Mouse (Mus musculus): ENCODE results near the gene Fam169b. TPM values are rescaled to one million over a fixed set of nuclear protein-coding genes. Genes with fewer than 3 reads are reported as not detected.

Fam169b gene
- total RNA-seq, 2 experiments from 2014 or later, result 0.64 to 1.1 TPM

GRCm38 (mm10) chr7:68301160-68301559, 27.5 kb downstream of the Fam169b start:
- no peak overlapping the region for H3K4me3 ChIP-seq
- TF ChIP-seq CTCF (conservative IDR thresholded peaks at IDR 0.05), result no peak
- H3K27ac ChIP-seq, result no peak overlapping the region
- no peak for DNase-seq (ENCODE audit: low spot score in 2 of 2)

GRCm38 (mm10) chr7:68302586-68303433, 29.2 kb downstream of the Fam169b start:
- DNase-seq (ENCODE audit: low spot score in 2 of 2), result peak; percentile 78 to 85
- Histone ChIP-seq H3K4me3 (peak overlapping the region; percentile 43), H3K27ac (no peak overlapping the region)
- TF ChIP-seq CTCF (conservative IDR thresholded peaks at IDR 0.05), result peak; percentile 97

GRCm38 (mm10) chr7:68303685-68304084, 30.0 kb downstream of the Fam169b start:
- no peak for TF ChIP-seq CTCF (conservative IDR thresholded peaks at IDR 0.05)
- H3K27ac ChIP-seq, result no peak overlapping the region
- no peak for DNase-seq (ENCODE audit: low spot score in 2 of 2)
- no peak overlapping the region for H3K4me3 ChIP-seq

DNA sequence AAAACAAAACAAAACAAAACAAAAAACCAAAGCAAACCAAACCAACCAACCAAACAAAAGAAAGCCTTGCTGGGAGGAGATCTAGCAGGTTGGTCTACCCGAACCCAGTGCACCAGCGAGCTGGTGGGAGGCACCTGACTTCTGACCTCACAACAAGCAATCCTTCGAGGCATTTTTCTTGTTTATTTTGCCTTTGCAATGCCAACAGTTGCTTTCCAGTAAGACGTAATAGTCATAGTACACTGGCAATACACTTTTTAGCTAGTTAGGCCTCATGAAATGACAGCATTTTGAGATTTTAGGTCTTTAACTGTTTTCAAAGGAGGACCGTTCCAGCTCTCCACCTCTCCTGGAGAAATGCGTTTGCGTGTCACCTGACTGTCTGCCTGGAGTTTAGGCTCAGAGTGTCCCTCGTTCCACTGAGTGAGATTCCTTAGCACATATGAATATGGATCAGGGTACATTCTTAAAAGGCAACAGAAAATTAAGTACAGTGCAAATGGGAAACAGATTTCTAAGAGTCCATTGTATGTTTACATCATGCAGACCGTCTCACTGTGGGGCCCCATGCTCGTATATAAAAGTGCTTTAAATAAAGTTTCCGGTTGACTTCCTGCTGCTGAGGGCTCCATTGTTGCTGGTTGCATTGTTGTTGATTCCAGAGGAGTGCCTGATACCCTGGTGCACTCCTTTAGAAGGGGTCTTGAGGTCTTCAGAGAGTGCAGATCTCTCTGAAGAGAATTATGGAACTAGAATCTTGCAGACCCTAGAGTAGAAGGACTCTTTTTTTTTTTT, 32.3 kb downstream of the Fam169b start:
- TF ChIP-seq CTCF (conservative IDR thresholded peaks at IDR 0.05), result no peak
- H3K27ac ChIP-seq, result no peak overlapping the region
- DNase-seq (ENCODE audit: low spot score in 2 of 2), result no peak
- H3K4me3 ChIP-seq, result no peak overlapping the region

GRCm38 (mm10) chr7:68306756-68307155, 33.1 kb downstream of the Fam169b start:
- Histone ChIP-seq H3K27ac (no peak overlapping the region), H3K4me3 (no peak overlapping the region)
- TF ChIP-seq CTCF (conservative IDR thresholded peaks at IDR 0.05), result no peak

GRCm38 (mm10) chr7:68311469-68311868, 37.8 kb downstream of the Fam169b start:
- H3K4me3 ChIP-seq, result no peak overlapping the region
- no peak for DNase-seq (ENCODE audit: low spot score in 2 of 2)
- H3K27ac ChIP-seq, result no peak overlapping the region
- TF ChIP-seq CTCF (conservative IDR thresholded peaks at IDR 0.05), result no peak

More at GRCm38 (mm10) chr7:68306756-68307155, 33.1 kb downstream of the Fam169b start:
- no peak for DNase-seq (ENCODE audit: low spot score in 2 of 2)

DNA sequence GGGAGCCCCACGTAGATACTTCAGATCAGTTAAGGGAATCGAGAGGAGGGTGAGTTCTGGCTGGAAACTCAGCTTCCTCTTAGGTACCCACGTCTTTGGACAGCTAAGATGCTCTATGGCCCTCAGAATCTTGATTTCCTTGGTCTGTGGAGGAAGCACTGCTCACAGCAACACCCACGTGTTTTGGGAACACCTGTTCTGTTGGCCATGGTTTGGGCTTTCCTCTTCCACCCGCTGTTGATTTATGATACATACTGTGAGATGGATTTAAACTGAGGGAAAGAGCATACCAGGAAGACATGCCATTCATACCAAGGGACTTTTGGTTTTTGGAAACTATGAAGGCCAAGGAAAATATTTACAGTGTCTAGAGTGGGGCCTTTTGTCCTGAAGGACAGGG, 38.8 kb downstream of the Fam169b start:
- Histone ChIP-seq H3K4me3 (no peak overlapping the region), H3K27ac (no peak overlapping the region)
- no peak for TF ChIP-seq CTCF (conservative IDR thresholded peaks at IDR 0.05)
- no peak for DNase-seq (ENCODE audit: low spot score in 2 of 2)

GRCm38 (mm10) chr7:68313038-68313782, 39.6 kb downstream of the Fam169b start:
- no peak for DNase-seq (ENCODE audit: low spot score in 2 of 2)
- Histone ChIP-seq H3K27ac (no peak overlapping the region), H3K4me3 (no peak overlapping the region)
- TF ChIP-seq CTCF (conservative IDR thresholded peaks at IDR 0.05), result no peak

DNA sequence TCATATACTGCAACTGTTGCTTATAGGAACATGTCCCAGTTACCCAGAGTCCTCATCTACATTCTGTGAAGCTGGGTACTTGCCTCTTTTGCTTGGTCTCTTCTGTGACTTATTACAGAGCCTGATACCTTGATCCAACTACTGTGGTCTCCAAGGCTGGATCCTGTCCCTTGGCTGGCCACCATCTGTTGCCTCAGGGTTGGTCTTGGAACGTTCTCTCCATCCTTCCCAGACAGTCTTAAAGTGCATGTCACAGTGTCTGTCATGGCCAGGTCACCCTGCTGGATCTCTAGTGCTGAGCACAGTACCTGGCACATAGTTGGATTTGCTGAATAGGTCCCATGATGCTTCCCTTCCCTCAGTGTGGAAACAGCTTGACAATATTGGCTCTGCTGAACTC, 40.6 kb downstream of the Fam169b start:
- Histone ChIP-seq H3K4me3 (no peak overlapping the region), H3K27ac (no peak overlapping the region)
- no peak for TF ChIP-seq CTCF (conservative IDR thresholded peaks at IDR 0.05)
- no peak for DNase-seq (ENCODE audit: low spot score in 2 of 2)

GRCm38 (mm10) chr7:68315068-68315467, 41.4 kb downstream of the Fam169b start:
- H3K4me3 ChIP-seq, result no peak overlapping the region
- TF ChIP-seq CTCF (conservative IDR thresholded peaks at IDR 0.05), result no peak
- H3K27ac ChIP-seq, result no peak overlapping the region
- no peak for DNase-seq (ENCODE audit: low spot score in 2 of 2)

DNA sequence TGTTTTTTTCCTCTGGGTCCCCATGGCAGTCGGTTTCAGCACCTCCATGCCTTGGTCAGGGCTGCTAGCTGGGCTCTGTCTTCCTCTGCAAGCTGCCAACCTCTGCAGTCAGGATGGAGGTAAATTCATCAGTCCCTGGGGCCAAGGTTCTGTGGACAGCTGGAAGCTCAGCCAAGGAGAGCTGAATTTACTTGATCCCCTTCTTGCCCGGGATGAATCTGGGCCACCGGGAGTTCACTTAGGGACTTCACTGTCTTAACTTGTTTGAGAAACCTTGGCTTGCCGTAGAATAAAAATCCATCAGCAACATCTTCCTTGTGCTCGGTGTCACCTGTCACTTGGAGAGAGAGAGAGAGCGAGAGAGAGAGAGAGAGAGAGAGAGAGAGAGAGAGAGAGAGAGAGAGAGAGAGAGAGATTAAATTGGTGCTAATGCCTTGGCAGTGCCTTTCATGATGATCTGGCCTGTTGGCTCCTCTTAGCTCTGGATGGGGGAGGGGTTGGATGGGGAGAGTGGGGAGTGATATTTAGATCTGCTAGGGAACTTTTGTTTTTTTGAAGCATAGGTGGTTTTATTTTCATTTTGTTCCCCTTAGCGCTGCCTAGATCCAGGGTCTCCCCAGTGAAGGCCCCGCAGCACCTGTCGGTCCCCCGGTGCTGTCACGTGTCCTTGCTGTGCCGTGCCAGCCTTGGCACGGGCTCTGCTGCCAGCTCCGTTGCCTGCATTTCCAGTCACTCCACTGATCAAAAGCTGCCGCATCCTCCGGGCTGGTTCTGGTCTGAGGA, 44.6 kb downstream of the Fam169b start:
- TF ChIP-seq CTCF (conservative IDR thresholded peaks at IDR 0.05), result no peak
- Histone ChIP-seq H3K27ac (peak overlapping the region; percentile 32; the same call in 1 of the 2 replicates), H3K4me3 (peak overlapping the region; percentile 47)
- peak; percentile 28 to 40 for DNase-seq (ENCODE audit: low spot score in 2 of 2)

- Histone ChIP-seq H3K4me3 (peak overlapping the region; percentile 47; the same call in 1 of the 2 replicates), H3K27ac (peak overlapping the region; percentile 32; the same call in 1 of the 2 replicates)
- no peak for DNase-seq (ENCODE audit: low spot score in 2 of 2)
- no peak for TF ChIP-seq CTCF (conservative IDR thresholded peaks at IDR 0.05)
Measured at GRCm38 (mm10) chr7:68318979-68319378, 45.3 kb downstream of the Fam169b start.
